Mouse (Mus musculus) duodenum, adult 2 months (tissue): ENCODE measurements around the gene Lyrm4. TPM values are rescaled to one million over a fixed set of nuclear protein-coding genes. Genes with fewer than 3 reads are reported as not detected.

ENCODE experiments used
- polyA plus RNA-seq: library from polyadenylated mRNA; depleted of rRNA; stranded (reverse); fragments of >200 nt; gene quantifications from 2 replicates; pipeline ENCODE4 v1.2.3, GENCODE M21; 2012; ENCODE audit warnings: low replicate concordance; rRNA removed

The Lyrm4 gene
- 3.7 and 5.1 TPM in 2 replicates for polyA plus RNA-seq

GRCm38 (mm10) chr13:36117143-36118014 lies at the start of gene Lyrm4, which contains the start of gene Fars2:
Lyrm4 (minus strand) TSS chr13:36117526.
Fars2 (plus strand) TSS chr13:36117412.

GRCm38 (mm10) chr13:35958539-35958938 lies 158.8 kb downstream of the Lyrm4 start, which contains the start of gene Ppp1r3g:
Ppp1r3g (plus strand) TSS chr13:35958839.

Other genes with a start within 250 kb of the Lyrm4 start
- 1.1 and 2.0 TPM in 2 replicates for gene Rpp40, start 211.2 kb downstream of the Lyrm4 start, polyA plus RNA-seq
- gene Ppp1r3g, start 158.7 kb downstream of the Lyrm4 start, polyA plus RNA-seq: 0.06 and 0.13 TPM in 2 replicates
- gene Fars2, start 114 bp downstream of the Lyrm4 start, polyA plus RNA-seq: 43.5 and 46.9 TPM in 2 replicates